Mouse (Mus musculus): Measurements from ENCODE around the gene Mdfic.

DNA sequence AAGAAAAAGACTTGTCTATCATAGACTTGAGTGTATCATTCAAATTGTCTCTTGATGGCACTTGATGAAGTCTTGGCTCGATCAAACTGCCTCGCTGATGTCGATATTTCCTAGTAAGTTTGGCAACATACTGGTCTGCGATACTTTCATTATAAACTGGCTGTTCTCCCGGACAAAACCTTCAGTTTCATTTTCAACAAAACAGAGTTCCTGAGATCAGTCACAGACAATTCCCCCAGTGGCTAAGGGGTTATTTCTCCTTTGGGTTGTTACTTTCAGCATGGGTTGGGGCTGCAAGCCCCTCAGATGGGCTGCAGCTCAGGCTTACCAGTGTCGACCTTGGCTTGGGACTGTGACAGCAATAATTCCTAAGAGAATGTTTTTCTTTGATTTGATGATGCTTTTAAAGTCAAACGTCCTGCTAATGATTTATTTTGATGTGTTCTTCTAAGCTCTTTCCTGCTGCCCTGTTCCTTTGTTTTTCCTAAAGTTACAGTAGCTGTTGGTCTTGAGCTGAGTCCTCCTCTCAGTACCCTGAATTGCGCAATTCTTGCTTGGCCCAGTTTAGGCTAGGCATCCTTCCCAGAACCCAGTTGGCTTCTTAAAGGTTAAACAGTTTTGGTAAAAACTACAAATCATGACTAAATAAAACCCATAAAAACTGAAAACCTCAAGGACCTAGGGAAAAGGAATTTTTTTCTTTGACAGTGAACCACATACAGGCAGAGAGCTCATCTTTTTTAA lies 73.3 kb downstream of the Mdfic start:
- TF ChIP-seq POLR2A (IDR thresholded peaks at IDR 0.05; ENCODE audit: insufficient read depth, low read depth, low read length) (no peak), CTCF (IDR thresholded peaks at IDR 0.05; ENCODE audit: insufficient read depth, low read depth, low read length) (no peak)

Measured in olfactory bulb, adult 2 months (tissue).